Mouse (Mus musculus): ENCODE measurements around the gene Ipo13. TPM values are rescaled to one million over a fixed set of nuclear protein-coding genes. Genes with fewer than 3 reads are reported as not detected.
A peak's percentile ranks its signal among the peaks of the same experiment; 100 is the strongest.

The Ipo13 gene
- polyA plus RNA-seq, 1 experiment from 2014 or later = 33.4 TPM

GRCm38 (mm10) chr4:117926545-117927482, 12.0 kb upstream of the Ipo13 start:
- ATAC-seq (replicated peaks; ENCODE audit: insufficient number of reproducible peaks, insufficient read depth, low FRiP score, low read depth) = peak; percentile 63
- Histone ChIP-seq H3K36me3 (no peaks in the 10 kb centered on the region), H3K27me3 (peaks cover 57% of the 10 kb centered on the region), H3K4me1 (replicated peaks) (peaks cover 53% of the 10 kb centered on the region), H3K4me3 (peak overlapping the region; percentile 54), H3K9me3 (replicated peaks) (no peaks in the 10 kb centered on the region), H3K27ac (no peak overlapping the region), H3K9ac (peak overlapping the region; percentile 57), H3K4me2 (peak overlapping the region; percentile 99)
- WGBS = 2% methylated on average over 69 of the region's 71 CpGs

- Histone ChIP-seq H3K4me3 (no peak overlapping the region), H3K36me3 (no peaks in the 10 kb centered on the region), H3K4me1 (replicated peaks) (peaks cover 53% of the 10 kb centered on the region), H3K9me3 (replicated peaks) (no peaks in the 10 kb centered on the region), H3K27me3 (peaks cover 45% of the 10 kb centered on the region), H3K4me2 (no peak overlapping the region), H3K9ac (no peak overlapping the region), H3K27ac (no peak overlapping the region)
- ATAC-seq (replicated peaks; ENCODE audit: insufficient number of reproducible peaks, insufficient read depth, low FRiP score, low read depth) = no peak
- 56% methylated on average over 5 of the region's 6 CpGs for WGBS
Observed at GRCm38 (mm10) chr4:117924916-117925315, 10.1 kb upstream of the Ipo13 start.

- H3K9ac ChIP-seq = no peak overlapping the region
- H3K4me3 ChIP-seq = no peak overlapping the region
- peak; percentile 60; the same call in 1 of the 2 replicates for ATAC-seq (replicated peaks; ENCODE audit: insufficient number of reproducible peaks, insufficient read depth, low FRiP score, low read depth)
- peak overlapping the region; percentile 29; the same call in 1 of the 2 replicates for H3K27ac ChIP-seq
- H3K36me3 ChIP-seq = no peaks in the 10 kb centered on the region
- peaks cover 32% of the 10 kb centered on the region for H3K27me3 ChIP-seq
- no peaks in the 10 kb centered on the region for H3K9me3 ChIP-seq (replicated peaks)
- no peak overlapping the region for H3K4me2 ChIP-seq
- peaks cover 44% of the 10 kb centered on the region for H3K4me1 ChIP-seq (replicated peaks)
- 14% methylated on average over 2 of the region's 2 CpGs for WGBS
Observed at GRCm38 (mm10) chr4:117923450-117923849, 8.7 kb upstream of the Ipo13 start.

GRCm38 (mm10) chr4:117921358-117921757, 6.6 kb upstream of the Ipo13 start:
- no peak overlapping the region for H3K4me3 ChIP-seq
- H3K4me2 ChIP-seq = no peak overlapping the region
- H3K27ac ChIP-seq = no peak overlapping the region
- ATAC-seq (replicated peaks; ENCODE audit: insufficient number of reproducible peaks, insufficient read depth, low FRiP score, low read depth) = no peak
- no peaks in the 10 kb centered on the region for H3K9me3 ChIP-seq (replicated peaks)
- H3K4me1 ChIP-seq (replicated peaks) = peaks cover 43% of the 10 kb centered on the region
- no peaks in the 10 kb centered on the region for H3K36me3 ChIP-seq
- whole genome bisulfite sequencing = 85% methylated on average over 2 of the region's 2 CpGs
- peaks cover 13% of the 10 kb centered on the region for H3K27me3 ChIP-seq
- no peak overlapping the region for H3K9ac ChIP-seq

- ATAC-seq (replicated peaks; ENCODE audit: insufficient number of reproducible peaks, insufficient read depth, low FRiP score, low read depth) = no peak
- WGBS = 55% methylated on average over 5 of the region's 5 CpGs
- Histone ChIP-seq H3K4me1 (replicated peaks) (peaks cover 46% of the 10 kb centered on the region), H3K27ac (peak overlapping the region; percentile 75), H3K9me3 (replicated peaks) (no peaks in the 10 kb centered on the region), H3K27me3 (no peaks in the 10 kb centered on the region), H3K9ac (no peak overlapping the region), H3K4me3 (no peak overlapping the region), H3K36me3 (no peaks in the 10 kb centered on the region), H3K4me2 (no peak overlapping the region)
Observed at GRCm38 (mm10) chr4:117918762-117919161, 4.0 kb upstream of the Ipo13 start.

- WGBS = 14% methylated on average over 3 of the region's 3 CpGs
- Histone ChIP-seq H3K4me2 (0 out of 2 replicates have a peak overlapping the region, but pooled peaks have one; percentile 7), H3K36me3 (no peaks in the 10 kb centered on the region), H3K9ac (no peak overlapping the region), H3K4me3 (no peak overlapping the region), H3K27ac (peak overlapping the region; percentile 75), H3K27me3 (no peaks in the 10 kb centered on the region), H3K9me3 (replicated peaks) (no peaks in the 10 kb centered on the region), H3K4me1 (replicated peaks) (peaks cover 46% of the 10 kb centered on the region)
- ATAC-seq (replicated peaks; ENCODE audit: insufficient number of reproducible peaks, insufficient read depth, low FRiP score, low read depth) = 0 out of 2 replicates have a peak, but pooled peaks have one; percentile 6
Observed at GRCm38 (mm10) chr4:117918261-117918660, 3.5 kb upstream of the Ipo13 start.

- Histone ChIP-seq H3K9me3 (replicated peaks) (no peaks in the 10 kb centered on the region), H3K27ac (peak overlapping the region; percentile 75), H3K4me1 (replicated peaks) (peaks cover 46% of the 10 kb centered on the region), H3K4me2 (0 out of 2 replicates have a peak overlapping the region, but pooled peaks have one; percentile 7), H3K27me3 (no peaks in the 10 kb centered on the region), H3K36me3 (no peaks in the 10 kb centered on the region), H3K4me3 (no peak overlapping the region), H3K9ac (no peak overlapping the region)
- no peak for ATAC-seq (replicated peaks; ENCODE audit: insufficient number of reproducible peaks, insufficient read depth, low FRiP score, low read depth)
- 82% methylated on average over 4 of the region's 4 CpGs for WGBS
Observed at GRCm38 (mm10) chr4:117917847-117918246, 3.0 kb upstream of the Ipo13 start.

- Histone ChIP-seq H3K4me3 (no peak overlapping the region), H3K9me3 (replicated peaks) (no peaks in the 10 kb centered on the region), H3K27ac (no peak overlapping the region), H3K9ac (no peak overlapping the region), H3K36me3 (no peaks in the 10 kb centered on the region), H3K4me1 (replicated peaks) (peaks cover 50% of the 10 kb centered on the region), H3K27me3 (no peaks in the 10 kb centered on the region), H3K4me2 (no peak overlapping the region)
- whole genome bisulfite sequencing = 77% methylated on average over 4 of the region's 4 CpGs
- no peak for ATAC-seq (replicated peaks; ENCODE audit: insufficient number of reproducible peaks, insufficient read depth, low FRiP score, low read depth)
Observed at GRCm38 (mm10) chr4:117917402-117917801, 2.6 kb upstream of the Ipo13 start.

GRCm38 (mm10) chr4:117916386-117916785, 1.6 kb upstream of the Ipo13 start:
- H3K27ac ChIP-seq = peak overlapping the region; percentile 3; the same call in 1 of the 2 replicates
- H3K4me3 ChIP-seq = no peak overlapping the region
- no peak for ATAC-seq (replicated peaks; ENCODE audit: insufficient number of reproducible peaks, insufficient read depth, low FRiP score, low read depth)
- H3K4me2 ChIP-seq = peak overlapping the region; percentile 88; the same call in 1 of the 2 replicates
- H3K36me3 ChIP-seq = peaks cover 5% of the 10 kb centered on the region
- no peaks in the 10 kb centered on the region for H3K27me3 ChIP-seq
- peaks cover 53% of the 10 kb centered on the region for H3K4me1 ChIP-seq (replicated peaks)
- no peaks in the 10 kb centered on the region for H3K9me3 ChIP-seq (replicated peaks)
- H3K9ac ChIP-seq = no peak overlapping the region
- WGBS = 62% methylated on average over 5 of the region's 5 CpGs

- H3K27ac ChIP-seq = peak overlapping the region; percentile 87
- ATAC-seq (replicated peaks; ENCODE audit: insufficient number of reproducible peaks, insufficient read depth, low FRiP score, low read depth) = no peak
- peaks cover 53% of the 10 kb centered on the region for H3K4me1 ChIP-seq (replicated peaks)
Observed at GRCm38 (mm10) chr4:117915489-117916105, 798 bp upstream of the Ipo13 start.

GRCm38 (mm10) chr4:117914031-117914430, 768 bp downstream of the Ipo13 start:
- H3K9ac ChIP-seq = peak overlapping the region; percentile 63
- no peak overlapping the region for H3K27ac ChIP-seq
- H3K4me1 ChIP-seq (replicated peaks) = peaks cover 63% of the 10 kb centered on the region
- peaks cover 5% of the 10 kb centered on the region for H3K36me3 ChIP-seq
- ATAC-seq (replicated peaks; ENCODE audit: insufficient number of reproducible peaks, insufficient read depth, low FRiP score, low read depth) = peak; percentile 1; the same call in 1 of the 2 replicates
- WGBS = 18% methylated on average over 8 of the region's 8 CpGs
- no peaks in the 10 kb centered on the region for H3K27me3 ChIP-seq
- H3K9me3 ChIP-seq (replicated peaks) = no peaks in the 10 kb centered on the region
- H3K4me3 ChIP-seq = peak overlapping the region; percentile 74
- peak overlapping the region; percentile 88 for H3K4me2 ChIP-seq

More at GRCm38 (mm10) chr4:117915489-117916105, 798 bp upstream of the Ipo13 start:
- peaks cover 5% of the 10 kb centered on the region for H3K36me3 ChIP-seq
- peak overlapping the region; percentile 74 for H3K4me3 ChIP-seq
- 5% methylated on average over 19 of the region's 19 CpGs for WGBS
- H3K9me3 ChIP-seq (replicated peaks) = no peaks in the 10 kb centered on the region
- peak overlapping the region; percentile 63 for H3K9ac ChIP-seq
- peak overlapping the region; percentile 88 for H3K4me2 ChIP-seq
- H3K27me3 ChIP-seq = no peaks in the 10 kb centered on the region
